Mouse (Mus musculus) urinary bladder, postnatal 14 days (tissue): ENCODE measurements around the gene Gm10097.
A peak's percentile ranks its signal among the peaks of the same experiment; 100 is the strongest.

ENCODE experiments used
- DNase-seq: peaks from one replicate; pipeline ENCODE4 v3.0.0; 2021; ENCODE audit warnings: low spot score

Gm10097 gene

DNA sequence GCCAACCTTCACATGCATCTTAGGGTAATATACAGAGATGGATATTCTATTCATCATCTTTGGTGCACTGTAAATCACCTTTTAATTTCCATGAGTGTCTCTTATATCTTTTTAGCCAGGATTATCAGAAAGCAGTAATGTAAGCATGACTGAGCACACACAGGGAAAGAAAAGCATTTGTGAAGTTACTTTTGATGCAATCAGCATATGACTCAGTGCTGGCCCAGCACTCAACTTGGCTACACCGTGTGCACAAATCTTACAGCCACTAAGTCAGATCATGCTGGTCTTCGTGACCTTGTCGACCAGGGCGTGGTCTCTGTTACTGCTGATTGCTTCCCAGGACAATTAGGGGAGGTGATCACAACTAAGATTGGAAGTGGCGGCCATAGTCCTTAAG, 16.8 kb downstream of the Gm10097 start:
- peak; percentile 12 for DNase-seq

DNA sequence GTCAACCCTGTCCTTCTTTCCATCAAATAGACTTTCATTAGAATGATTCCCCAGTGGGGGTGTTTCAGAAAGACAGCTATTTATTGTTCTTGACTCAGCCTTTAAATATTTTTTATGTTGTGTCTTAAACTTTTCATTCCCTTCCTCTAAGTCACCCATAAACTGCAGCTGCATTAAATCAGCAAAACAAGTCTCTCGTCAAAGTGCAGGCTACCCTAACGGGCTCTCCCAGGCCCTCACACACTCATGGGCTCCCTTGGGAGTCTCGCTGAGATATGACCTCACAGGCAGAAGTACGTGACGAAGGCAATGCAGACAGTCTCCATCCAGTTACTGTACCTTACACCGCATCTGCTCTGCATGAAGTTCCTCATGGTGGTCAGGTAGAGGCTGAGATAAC, 17.3 kb downstream of the Gm10097 start:
- DNase-seq: no peak

DNA sequence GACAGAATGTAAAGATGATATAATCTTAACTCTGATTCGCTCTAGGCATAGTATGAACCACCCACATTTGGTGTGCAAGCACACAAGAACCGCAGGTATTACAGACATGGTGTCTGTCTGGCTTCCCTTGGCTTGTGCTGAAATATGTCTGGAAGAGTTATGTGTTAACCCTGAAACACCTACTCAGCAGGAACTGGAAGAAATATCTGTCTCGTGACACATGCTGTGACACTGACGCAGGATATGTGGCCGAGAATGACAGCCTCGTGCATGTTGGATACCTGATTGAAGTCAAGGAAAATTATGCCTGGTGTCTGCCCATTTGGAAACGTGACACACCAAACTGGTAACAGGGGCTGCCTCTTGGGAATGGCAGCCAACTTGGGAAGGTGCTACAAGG, 18.3 kb downstream of the Gm10097 start:
- DNase-seq: no peak

DNA sequence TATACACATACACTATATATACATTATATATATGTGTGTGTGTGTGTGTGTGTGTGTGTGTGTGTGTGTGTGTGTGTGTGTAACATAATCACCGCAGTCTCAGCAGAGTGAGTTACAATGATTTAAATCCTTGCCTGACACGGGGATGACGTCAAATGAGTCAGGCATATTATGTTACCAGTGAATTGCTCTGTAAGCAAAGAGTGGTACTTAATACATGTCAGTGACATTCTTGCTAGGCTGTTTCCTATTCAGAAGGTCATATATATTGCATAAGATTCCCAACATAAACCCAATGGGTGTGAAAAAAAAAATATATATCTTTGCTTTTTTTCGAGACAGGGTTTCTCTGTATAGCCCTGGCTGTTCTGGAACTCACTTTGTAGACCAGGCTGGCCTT, 20.1 kb downstream of the Gm10097 start:
- no peak for DNase-seq

DNA sequence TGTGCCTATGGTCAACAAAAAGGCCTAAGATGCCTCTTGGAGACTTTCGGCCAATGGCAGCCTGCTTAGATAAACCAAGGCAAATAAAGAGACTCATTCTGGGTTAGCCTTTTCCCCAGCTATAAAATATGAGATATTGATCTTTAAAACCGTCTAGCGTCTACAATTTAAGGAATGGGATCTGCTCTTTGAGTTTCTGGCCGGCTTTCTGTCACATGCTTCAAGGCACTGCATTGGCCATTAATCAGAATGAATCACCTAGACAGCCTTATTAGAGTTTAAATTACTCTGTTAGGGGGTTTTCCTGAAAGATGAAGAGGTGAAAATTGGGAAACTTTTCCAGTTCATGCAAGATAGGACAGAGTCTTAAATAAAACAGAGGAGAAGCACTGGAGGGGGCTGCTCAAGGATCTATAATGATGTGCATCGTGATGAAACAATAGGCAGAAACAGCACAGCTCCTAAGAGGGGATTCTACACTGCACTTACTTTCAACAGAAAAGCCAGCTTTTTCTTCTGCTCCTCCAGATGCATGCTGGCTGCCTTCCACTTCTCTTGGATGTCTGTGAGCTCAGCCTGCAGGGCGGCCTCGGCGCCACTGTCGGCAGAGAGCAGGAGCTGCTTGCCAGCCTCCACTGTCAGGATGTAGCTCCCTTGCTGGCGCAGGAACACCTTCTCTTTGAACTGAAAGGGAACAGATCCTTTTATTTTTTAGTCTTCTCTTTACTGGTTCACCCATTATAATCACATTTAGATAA, 28.2 kb downstream of the Gm10097 start:
- DNase-seq: peak; percentile 52

DNA sequence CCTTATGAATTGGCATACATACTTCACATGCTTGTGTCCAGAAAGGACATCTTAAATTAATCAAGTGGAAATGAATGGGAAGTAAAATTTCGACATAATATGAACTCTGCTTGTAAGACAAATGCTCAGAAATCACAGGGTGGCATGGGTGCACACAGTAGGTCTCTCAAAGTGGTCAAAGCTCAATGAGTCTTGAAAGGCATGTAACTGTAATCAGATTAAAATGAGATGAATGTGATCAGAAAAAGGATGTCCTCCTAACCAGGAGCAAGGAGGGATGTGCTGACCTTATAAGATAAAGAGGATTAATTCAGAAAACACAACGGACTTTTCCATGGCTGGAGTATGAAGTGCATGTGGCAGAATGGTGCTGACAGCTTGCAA, 28.8 kb downstream of the Gm10097 start:
- no peak for DNase-seq

DNA sequence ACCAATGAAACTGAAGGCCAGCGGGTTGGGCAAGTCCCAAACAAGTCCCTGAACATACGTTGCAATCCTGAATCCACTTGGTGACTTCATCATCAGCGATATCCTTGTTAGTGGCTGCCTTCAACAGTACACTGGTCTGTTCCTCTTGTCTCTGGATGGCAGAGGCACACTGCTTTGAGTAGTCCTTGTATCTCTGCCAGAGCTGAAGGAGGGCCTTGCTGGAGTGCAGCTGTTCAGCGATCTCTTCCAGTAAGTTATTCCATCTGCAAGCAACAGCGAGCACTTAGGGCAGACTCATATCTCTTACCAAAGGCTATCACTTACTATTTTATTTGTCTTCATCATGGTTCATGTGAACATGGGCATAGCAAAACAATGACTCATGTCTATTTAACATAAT, 41.8 kb downstream of the Gm10097 start:
- DNase-seq: no peak

DNA sequence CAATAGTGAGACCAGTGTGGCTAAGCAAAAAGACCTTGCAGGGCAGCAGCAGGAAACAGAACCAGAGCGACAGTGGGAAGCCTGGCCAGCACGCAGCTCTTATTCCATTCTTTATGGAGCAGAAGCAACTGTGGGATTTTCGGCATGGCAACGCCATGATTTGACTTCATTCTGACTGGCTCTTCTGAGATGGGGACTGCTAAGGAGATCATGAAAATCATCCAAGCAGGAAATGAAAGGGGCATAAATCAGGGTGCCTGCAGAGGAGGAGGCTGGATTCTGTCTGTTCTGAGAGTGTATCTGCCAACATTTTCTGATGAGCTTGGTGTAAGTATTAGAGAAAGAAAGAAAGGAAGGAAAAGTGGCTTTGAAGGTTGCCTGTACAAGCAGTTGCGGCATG, 47.2 kb downstream of the Gm10097 start:
- no peak for DNase-seq

DNA sequence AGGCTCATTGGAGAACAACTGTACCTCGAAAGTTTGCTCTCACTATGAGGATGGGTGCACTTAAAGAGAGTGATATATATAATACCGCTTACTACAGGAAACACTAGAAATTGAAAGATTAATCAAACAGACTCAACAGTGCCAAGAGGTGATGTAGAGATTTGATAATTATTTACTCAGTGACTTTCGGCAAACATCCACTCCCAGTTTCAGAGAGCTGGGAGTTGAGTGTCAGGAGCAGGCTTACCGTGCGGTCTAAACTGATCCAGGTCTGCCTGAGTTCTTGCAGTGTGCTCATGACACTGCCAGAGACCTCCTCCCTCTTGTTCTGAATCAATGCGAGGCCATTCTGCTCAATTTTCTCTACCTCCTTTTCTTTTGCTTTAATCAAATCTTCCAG, 47.7 kb downstream of the Gm10097 start:
- no peak for DNase-seq
